In the genomic region with DNA sequence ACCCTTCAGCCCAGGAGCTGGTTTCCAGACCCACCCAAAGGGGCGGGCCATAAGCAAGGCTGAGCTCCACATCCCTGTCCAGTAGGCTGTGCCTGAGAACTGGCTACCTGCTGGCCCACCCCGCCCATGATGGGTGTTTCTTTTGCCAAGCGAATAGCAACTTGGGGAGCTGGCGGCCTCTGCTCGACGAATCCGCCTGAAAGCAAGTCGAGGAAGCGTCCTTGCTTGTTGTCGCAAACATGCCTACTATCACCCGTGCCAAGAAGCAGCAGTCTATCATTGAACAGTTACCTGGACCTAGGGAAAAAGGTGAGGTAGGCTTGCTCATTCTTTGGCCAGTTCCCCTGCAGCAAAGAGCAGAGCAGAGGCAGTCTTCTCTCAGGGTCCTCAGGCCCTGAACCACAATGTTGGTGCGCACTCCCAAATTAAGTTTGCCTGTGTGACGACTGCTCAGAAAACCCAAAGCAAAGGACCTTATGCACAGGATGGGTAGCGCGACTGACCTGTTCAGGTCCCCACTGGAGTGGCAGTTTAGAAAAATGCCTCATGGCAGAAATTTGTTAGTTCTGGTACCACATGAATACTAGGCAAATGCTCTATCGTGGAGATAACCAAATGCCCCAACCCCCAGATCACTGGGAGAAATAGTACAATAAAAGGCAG, we compare ENCODE assay signal across 8 mouse cellular contexts. TPM values are rescaled to one million over a fixed set of nuclear protein-coding genes. Genes with fewer than 3 reads are reported as not detected.
A peak's percentile ranks its signal among the peaks of the same experiment; 100 is the strongest.
DNase-seq lines count a peak whose midpoint lies in the region; ATAC-seq lines count a peak whose summit lies in the region.

A gene (plus strand): TSS at position 181 of the 663 bp plus-strand sequence.
A gene (minus strand): TSS at position 606 of the 663 bp plus-strand sequence.

- WGBS in embryonic facial prominence, embryonic 13.5 days, result 25% methylated on average over 16 of the region's 16 CpGs
- WGBS in limb, embryonic 15.5 days, result 20% methylated on average over 16 of the region's 16 CpGs
- WGBS in midbrain, embryonic 15.5 days, result 23% methylated on average over 16 of the region's 16 CpGs

- no peaks in the 10 kb centered on the region for H3K27me3 ChIP-seq in embryonic facial prominence, embryonic 13.5 days
- no peaks in the 10 kb centered on the region for H3K27me3 ChIP-seq in limb, embryonic 15.5 days
- no peaks in the 10 kb centered on the region for H3K27me3 ChIP-seq in midbrain, embryonic 15.5 days (replicated peaks)

- peak within 1 kb of the TSS; percentile 63 for H3K4me3 ChIP-seq in embryonic facial prominence, embryonic 13.5 days
- H3K4me3 ChIP-seq in limb, embryonic 15.5 days, result peak within 1 kb of the TSS; percentile 56
- H3K4me3 ChIP-seq in midbrain, embryonic 15.5 days, result peak within 1 kb of the TSS; percentile 60

- H3K4me2 ChIP-seq in embryonic facial prominence, embryonic 13.5 days, result peak within 1 kb of the TSS; percentile 70
- peak within 1 kb of the TSS; percentile 56 for H3K4me2 ChIP-seq in limb, embryonic 15.5 days
- peak within 1 kb of the TSS; percentile 72 for H3K4me2 ChIP-seq in midbrain, embryonic 15.5 days

- peak within 1 kb of the TSS; percentile 84 for H3K9ac ChIP-seq in embryonic facial prominence, embryonic 13.5 days
- peak within 1 kb of the TSS; percentile 52 for H3K9ac ChIP-seq in limb, embryonic 15.5 days
- H3K9ac ChIP-seq in midbrain, embryonic 15.5 days, result peak within 1 kb of the TSS; percentile 73

- H3K36me3 ChIP-seq in embryonic facial prominence, embryonic 13.5 days, result no peaks in the 10 kb centered on the region
- no peaks in the 10 kb centered on the region for H3K36me3 ChIP-seq in limb, embryonic 15.5 days
- no peaks in the 10 kb centered on the region for H3K36me3 ChIP-seq in midbrain, embryonic 15.5 days (replicated peaks)

- peak within 1 kb of the TSS; percentile 87 for H3K27ac ChIP-seq in embryonic facial prominence, embryonic 13.5 days
- peak within 1 kb of the TSS; percentile 91 for H3K27ac ChIP-seq in limb, embryonic 15.5 days
- H3K27ac ChIP-seq in midbrain, embryonic 15.5 days, result peak within 1 kb of the TSS; percentile 85

- H3K9me3 ChIP-seq in embryonic facial prominence, embryonic 13.5 days, result no peaks in the 10 kb centered on the region
- no peaks in the 10 kb centered on the region for H3K9me3 ChIP-seq in limb, embryonic 15.5 days
- no peaks in the 10 kb centered on the region for H3K9me3 ChIP-seq in midbrain, embryonic 15.5 days

- H3K4me1 ChIP-seq in embryonic facial prominence, embryonic 13.5 days, result peaks cover 11% of the 10 kb centered on the region
- peaks cover 5% of the 10 kb centered on the region; the same call in 1 of the 2 replicates for H3K4me1 ChIP-seq in limb, embryonic 15.5 days
- H3K4me1 ChIP-seq in midbrain, embryonic 15.5 days, result peaks cover 16% of the 10 kb centered on the region

- peak; percentile 88 for ATAC-seq in embryonic facial prominence, embryonic 13.5 days (ENCODE audit: insufficient number of reproducible peaks, insufficient read depth, low FRiP score, low TSS enrichment, low read depth)
- ATAC-seq in limb, embryonic 15.5 days (ENCODE audit: insufficient number of reproducible peaks, low FRiP score, low TSS enrichment, low read depth), result peak; percentile 92
- peak; percentile 73 for ATAC-seq in midbrain, embryonic 15.5 days (replicated peaks)

- DNase-seq in A20 (ENCODE audit: low read depth, low spot score), result peak; percentile 74
- DNase-seq in adrenal gland, postnatal 25 days, result peak; percentile 74
- DNase-seq in heart, adult 18-20 months, result peak; percentile 83 to 93
- peak; percentile 95 for DNase-seq in kidney, adult 11 months
- DNase-seq in spleen, postnatal 14 days (ENCODE audit: low spot score in 2 of 2), result peak; percentile 47 to 62

RNA-seq across cellular contexts. Expression of the first gene that starts in this region (rescaled TPM):
- 75.4 and 94.9 TPM in 2 replicates for total RNA-seq in adrenal gland, postnatal 25 days (2021)
- 92.8 and 94.8 TPM in 2 replicates for polyA plus RNA-seq in embryonic facial prominence, embryonic 13.5 days (2015; fragmentation: Nextera tagmentation; extraction: Ambion mirVana)
- total RNA-seq in heart, adult 18-20 months (2021), result 10 to 100 TPM; 45.4 to 47.6 TPM
- polyA plus RNA-seq in limb, embryonic 15.5 days (2015; fragmentation: Nextera tagmentation; extraction: Ambion mirVana), result 89.2 and 89.6 TPM in 2 replicates
- 86.8 and 90.3 TPM in 2 replicates for polyA plus RNA-seq in midbrain, embryonic 15.5 days (2015; fragmentation: Nextera tagmentation; extraction: Ambion mirVana)

RNA-seq across cellular contexts. Expression of the second gene that starts in this region (rescaled TPM):
- total RNA-seq in adrenal gland, postnatal 25 days (2021), result 17.8 and 20.3 TPM in 2 replicates
- 11.3 and 14.9 TPM in 2 replicates for polyA plus RNA-seq in embryonic facial prominence, embryonic 13.5 days (2015; fragmentation: Nextera tagmentation; extraction: Ambion mirVana)
- total RNA-seq in heart, adult 18-20 months (2021), result 10 to 100 TPM; 17.7 to 23.5 TPM
- 17.3 and 20.2 TPM in 2 replicates for polyA plus RNA-seq in limb, embryonic 15.5 days (2015; fragmentation: Nextera tagmentation; extraction: Ambion mirVana)
- 2.9 and 5.2 TPM in 2 replicates for polyA plus RNA-seq in midbrain, embryonic 15.5 days (2015; fragmentation: Nextera tagmentation; extraction: Ambion mirVana)

Comparison
In these comparisons a context has a peak if more than half of its experiments do, and no peak if none do; other contexts are left out.
1. Peak in every context shown above with its lines: DNase-seq, ATAC-seq, H3K4me3 ChIP-seq and H3K27ac ChIP-seq.